Mouse (Mus musculus) testis, adult 2 months (tissue): ENCODE results near the gene Rfesd.

ENCODE experiments used
- CTCF ChIP-seq: fragments of 200-500 bp; IDR thresholded peaks from 2 replicates; pipeline ENCODE4 v1.5.1; 2012; ENCODE audit warnings: low read depth, mild to moderate bottlenecking, inconsistent platforms, low read length, moderate library complexity; ENCODE audit not compliant: control insufficient read depth, insufficient read depth, insufficient replicate concordance
- POLR2A ChIP-seq: fragments of 200-500 bp; IDR thresholded peaks from 2 replicates; pipeline ENCODE4 v1.6.1; 2012; ENCODE audit warnings: low read depth, mild to moderate bottlenecking, inconsistent platforms, low read length, moderate library complexity; ENCODE audit not compliant: control insufficient read depth

DNA sequence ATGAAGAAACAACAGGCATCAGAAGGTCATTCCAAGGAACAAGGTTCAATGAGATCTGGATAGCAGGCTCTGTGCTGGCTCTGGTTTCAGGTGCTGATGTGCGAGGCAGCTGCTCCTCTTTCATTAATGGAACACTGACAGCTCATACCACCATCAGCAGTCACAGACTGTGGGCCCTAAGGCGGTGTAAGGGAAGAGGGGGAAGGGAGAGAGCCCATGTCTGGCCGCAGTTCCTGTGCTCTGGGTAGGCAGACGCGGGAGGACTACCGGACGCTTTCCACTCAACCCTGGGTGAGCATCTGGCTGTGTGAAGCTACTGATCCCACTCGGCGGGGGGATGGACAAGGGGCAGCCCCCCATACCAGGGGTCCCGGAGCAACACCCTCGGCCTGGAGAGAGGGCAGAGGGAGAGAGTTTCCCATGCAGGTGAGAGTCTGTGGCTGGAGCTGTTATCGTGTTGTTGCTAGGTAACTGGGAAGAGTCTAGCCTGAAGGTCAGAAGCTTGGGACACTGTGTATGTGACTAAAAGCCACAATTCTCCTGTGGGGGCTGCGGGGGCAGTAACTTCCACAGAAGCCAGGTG, 45.9 kb upstream of the Rfesd start:
- no peak for TF ChIP-seq CTCF
- TF ChIP-seq POLR2A: no peak
